Mouse (Mus musculus): Measurements from ENCODE around the gene Fignl2.
"Not testable (repeated sequence)": the region's sequence is repeated elsewhere in the genome, so short reads cannot be mapped to it uniquely, and the experiment has no call there.

The Fignl2 gene

GRCm38 (mm10) chr15:101077813-101078730 is at the start of gene Fignl2:
TSS of gene Fignl2 (minus strand) at chr15:101078567.
- no peak for DNase-seq (ENCODE audit: low spot score)

- no peak for DNase-seq (ENCODE audit: low spot score)
Observed at GRCm38 (mm10) chr15:101126876-101127544, 48.6 kb upstream of the Fignl2 start.

GRCm38 (mm10) chr15:101125561-101125960 is 47.2 kb upstream of the Fignl2 start:
- no peak for DNase-seq (ENCODE audit: low spot score)

- DNase-seq (ENCODE audit: low spot score), result no peak
Observed at GRCm38 (mm10) chr15:101123202-101123601, 44.8 kb upstream of the Fignl2 start.

GRCm38 (mm10) chr15:101122290-101122589 is 43.9 kb upstream of the Fignl2 start:
- DNase-seq (ENCODE audit: low spot score), result no peak

- no peak for DNase-seq (ENCODE audit: low spot score)
Observed at GRCm38 (mm10) chr15:101121411-101122289, 43.3 kb upstream of the Fignl2 start.

GRCm38 (mm10) chr15:101118399-101119125 is 40.2 kb upstream of the Fignl2 start:
- DNase-seq (ENCODE audit: low spot score), result no peak

GRCm38 (mm10) chr15:101115511-101116110 is 37.2 kb upstream of the Fignl2 start, which contains the start of gene Ankrd33:
TSS of gene Ankrd33 (plus strand) at chr15:101115755.
- DNase-seq (ENCODE audit: low spot score), result no peak

- DNase-seq (ENCODE audit: low spot score), result not testable (repeated sequence)
Observed at GRCm38 (mm10) chr15:101113778-101114177, 35.4 kb upstream of the Fignl2 start.

- no peak for DNase-seq (ENCODE audit: low spot score)
Observed at GRCm38 (mm10) chr15:101113176-101113575, 34.8 kb upstream of the Fignl2 start.

GRCm38 (mm10) chr15:101107906-101108671 is 29.7 kb upstream of the Fignl2 start:
- DNase-seq (ENCODE audit: low spot score), result no peak

GRCm38 (mm10) chr15:101106011-101106410 is 27.6 kb upstream of the Fignl2 start:
- DNase-seq (ENCODE audit: low spot score), result no peak

GRCm38 (mm10) chr15:101105496-101105994 is 27.2 kb upstream of the Fignl2 start:
- DNase-seq (ENCODE audit: low spot score), result peak; percentile 52

GRCm38 (mm10) chr15:101103605-101104304 is 25.4 kb upstream of the Fignl2 start:
- no peak for DNase-seq (ENCODE audit: low spot score)

GRCm38 (mm10) chr15:101100996-101101395 is 22.6 kb upstream of the Fignl2 start:
- DNase-seq (ENCODE audit: low spot score), result no peak

GRCm38 (mm10) chr15:101097985-101098651 is 19.8 kb upstream of the Fignl2 start:
- DNase-seq (ENCODE audit: low spot score), result no peak

GRCm38 (mm10) chr15:101095392-101095791 is 17.0 kb upstream of the Fignl2 start:
- no peak for DNase-seq (ENCODE audit: low spot score)

- no peak for DNase-seq (ENCODE audit: low spot score)
Observed at GRCm38 (mm10) chr15:101094979-101095378, 16.6 kb upstream of the Fignl2 start.

- DNase-seq (ENCODE audit: low spot score), result no peak
Observed at GRCm38 (mm10) chr15:101093988-101094387, 15.6 kb upstream of the Fignl2 start.

Data from urinary bladder, postnatal 10 days (tissue).